Mouse (Mus musculus): ENCODE data around the gene Enox1.

DNA sequence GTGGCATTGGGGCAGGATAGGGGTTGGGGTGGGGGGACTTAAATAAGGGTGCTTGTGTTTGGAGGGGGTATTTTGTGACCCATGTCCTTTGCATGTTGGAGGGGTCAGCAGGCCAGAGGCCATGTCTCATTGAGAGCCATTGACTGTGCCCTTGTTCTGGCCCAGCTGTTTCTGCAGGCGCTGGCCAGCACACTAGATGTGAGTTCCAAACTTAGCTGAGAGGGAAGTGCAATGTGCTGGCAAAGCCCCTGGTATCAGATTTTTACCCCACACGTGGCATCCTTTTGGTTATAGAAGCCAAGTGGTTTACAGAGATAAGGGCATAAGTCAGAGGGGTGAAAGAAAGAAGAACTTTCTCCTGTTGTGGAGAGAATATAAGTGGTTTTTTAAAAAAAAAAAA is 218.5 kb downstream of the Enox1 start:
- TF ChIP-seq CTCF (IDR thresholded peaks at IDR 0.05; ENCODE audit: low read depth): no peak
- no peak for TF ChIP-seq EP300 (IDR thresholded peaks at IDR 0.05; ENCODE audit: low read depth)
